Mouse (Mus musculus) brain, embryonic 18.5 days (tissue): ENCODE measurements around the gene Usf1.

Experiments used
- DNase-seq: peaks from one replicate; pipeline ENCODE4 v3.0.0-alpha.2; 2012; ENCODE audit warnings: low read depth, low spot score

Gene Usf1

GRCm38 (mm10) chr1:171452522-171452921 is 41.4 kb downstream of the Usf1 start:
- DNase-seq: no peak

DNA sequence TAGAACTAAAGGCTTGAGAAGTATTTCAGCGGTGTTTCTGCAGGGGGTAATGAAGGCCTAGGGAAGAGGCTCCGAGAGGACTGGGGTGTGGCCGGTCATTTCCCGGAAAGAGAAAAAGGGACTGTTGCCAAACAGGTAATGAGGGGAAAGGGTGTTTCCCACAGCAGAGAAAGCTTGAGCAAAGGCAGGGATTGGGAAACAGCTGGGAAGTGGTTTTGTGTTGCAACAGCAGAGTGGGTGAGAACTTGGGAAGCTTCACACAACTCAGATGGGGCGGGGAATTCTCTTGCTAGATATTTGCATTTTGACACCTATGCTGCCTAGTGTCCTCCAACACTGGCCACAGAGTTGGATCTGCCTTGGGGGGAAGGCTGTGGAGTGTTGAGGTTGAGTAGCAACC is 41.8 kb downstream of the Usf1 start:
- DNase-seq: no peak

DNA sequence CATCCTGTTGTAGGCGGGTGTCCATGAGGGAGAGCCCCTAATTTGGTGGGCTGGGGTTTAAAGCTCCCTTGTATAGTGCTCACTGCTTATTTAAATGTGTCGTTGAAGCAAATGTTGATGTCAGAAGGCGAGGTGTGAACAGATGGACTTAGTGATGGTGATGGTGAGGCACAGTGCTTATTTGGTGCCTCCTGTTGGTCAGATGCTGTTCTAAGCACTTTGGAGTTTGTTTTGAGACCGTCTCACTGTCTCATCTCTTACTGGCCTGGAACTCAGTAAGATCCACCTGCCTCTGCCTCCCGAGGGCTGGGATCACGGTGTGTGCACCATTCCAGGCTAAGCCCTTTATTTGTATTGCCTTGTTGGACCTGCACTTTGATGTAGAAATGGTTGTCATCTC is 43.8 kb downstream of the Usf1 start:
- DNase-seq: no peak

- DNase-seq: no peak
These were observed 46.5 kb downstream of the Usf1 start for GRCm38 (mm10) chr1:171457568-171457967.

DNA sequence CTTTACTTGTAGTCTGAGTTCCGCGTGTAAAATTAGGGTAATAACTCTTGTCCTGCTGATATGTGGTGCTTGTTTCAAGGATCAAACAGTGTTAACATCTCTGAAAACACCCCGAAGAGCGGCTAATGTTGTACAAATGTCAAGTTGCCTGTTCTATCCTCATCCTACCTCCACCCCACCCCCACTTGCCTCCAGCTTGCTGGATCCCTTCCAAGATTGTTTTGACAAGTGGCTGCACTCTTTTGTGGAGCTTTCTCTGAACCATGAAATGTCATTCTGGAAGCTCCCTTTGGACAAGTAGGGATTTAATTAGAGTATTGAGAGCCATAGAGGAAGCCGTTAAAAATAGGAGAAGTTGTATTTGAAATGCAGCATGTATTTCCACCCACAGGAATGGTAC is 48.7 kb downstream of the Usf1 start:
- no peak for DNase-seq

DNA sequence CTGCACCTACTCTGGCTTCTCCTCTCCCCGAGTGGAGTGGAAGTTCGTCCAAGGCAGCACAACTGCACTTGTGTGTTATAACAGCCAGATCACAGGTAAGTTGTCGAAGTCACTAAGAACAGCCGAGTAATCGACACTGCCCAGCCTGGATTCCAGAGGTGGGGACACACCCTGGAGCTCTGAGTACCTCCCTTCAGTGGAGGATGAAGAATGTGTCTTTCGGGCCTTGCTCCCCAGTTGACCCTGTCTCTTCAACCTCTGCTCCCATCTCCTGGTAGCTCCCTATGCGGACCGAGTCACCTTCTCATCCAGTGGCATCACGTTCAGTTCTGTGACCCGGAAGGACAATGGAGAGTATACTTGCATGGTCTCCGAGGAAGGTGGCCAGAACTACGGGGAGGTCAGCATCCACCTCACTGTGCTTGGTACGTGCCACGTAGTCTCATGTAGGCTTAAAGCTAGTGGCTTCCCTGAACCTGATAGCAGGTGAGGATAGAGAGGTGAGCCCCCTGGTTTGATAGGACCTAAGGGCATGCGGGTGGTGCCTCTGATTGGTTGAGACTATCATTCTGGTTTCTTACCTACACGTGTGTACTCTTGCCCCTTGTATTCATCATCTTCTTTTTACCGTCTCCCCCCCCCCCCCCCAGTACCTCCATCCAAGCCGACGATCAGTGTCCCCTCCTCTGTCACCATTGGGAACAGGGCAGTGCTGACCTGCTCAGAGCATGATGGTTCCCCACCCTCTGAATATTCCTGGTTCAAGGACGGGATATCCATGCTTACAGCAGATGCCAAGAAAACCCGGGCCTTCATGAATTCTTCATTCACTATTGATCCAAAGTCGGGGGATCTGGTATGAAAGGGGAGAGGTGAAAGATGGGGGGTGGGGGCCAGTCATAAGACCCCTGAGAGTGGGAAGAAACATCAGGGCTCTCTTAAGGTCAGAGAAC is 49.7 kb downstream of the Usf1 start:
- no peak for DNase-seq

DNA sequence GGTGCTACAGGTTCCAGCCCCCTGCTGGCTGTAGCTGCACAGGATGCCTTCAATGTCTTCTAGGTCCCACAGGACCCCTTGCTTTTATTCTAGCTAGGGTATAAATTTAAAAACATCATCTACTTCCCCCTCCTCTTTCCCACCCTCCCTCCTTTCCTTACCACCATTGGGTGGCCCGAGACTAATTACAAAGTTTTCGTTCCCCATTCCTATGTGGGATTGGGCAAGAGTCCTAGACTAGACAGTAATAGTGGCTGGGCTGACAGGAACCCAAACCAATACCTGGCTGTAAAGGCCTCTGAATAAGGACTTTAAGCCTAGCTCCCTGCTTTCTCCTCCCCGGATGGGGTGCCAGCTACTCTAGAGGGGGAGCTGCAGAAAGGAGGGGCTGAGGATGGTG is 52.0 kb downstream of the Usf1 start:
- no peak for DNase-seq

GRCm38 (mm10) chr1:171465749-171466412 is 54.8 kb downstream of the Usf1 start:
- no peak for DNase-seq

DNA sequence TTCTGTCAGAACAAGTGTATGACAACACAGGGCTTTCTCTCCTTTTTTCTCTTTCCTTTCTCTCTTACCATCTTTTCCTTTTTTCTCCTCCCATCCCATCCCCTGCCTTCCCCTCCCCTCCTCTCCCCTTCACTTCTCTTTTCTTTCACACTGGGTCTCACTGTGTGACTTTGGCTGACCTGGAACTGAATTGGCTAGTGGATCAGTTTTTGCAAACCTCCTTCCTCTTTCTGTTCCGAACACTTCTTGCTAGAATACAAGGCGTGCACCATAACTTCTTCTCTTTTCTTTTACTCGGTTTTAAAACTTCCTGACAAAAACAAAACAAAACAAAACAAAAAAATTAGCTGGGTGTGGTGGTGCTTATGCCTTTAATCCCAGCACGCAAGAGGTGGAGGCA is 55.5 kb downstream of the Usf1 start:
- DNase-seq: no peak
